Mouse (Mus musculus): ENCODE data around the gene Naf1. TPM values are rescaled to one million over a fixed set of nuclear protein-coding genes. Genes with fewer than 3 reads are reported as not detected.

Naf1 gene
- 3.5 and 4.4 TPM in 2 replicates for polyA plus RNA-seq (2014; fragmentation: Nextera tagmentation; extraction: Ambion mirVana)

GRCm38 (mm10) chr8:66860023-66860422 lies at the start of gene Naf1:
Naf1 (plus strand) TSS chr8:66860217.
- Histone ChIP-seq H3K27ac (ENCODE audit: low read depth, low read length) (0 out of 2 replicates have a peak within 1 kb of the TSS, but pooled peaks have one; percentile 23), H3K27me3 (ENCODE audit: control insufficient read depth, insufficient read depth, low read length) (no peaks in the 10 kb centered on the region), H3K4me3 (ENCODE audit: low read depth, low read length) (peak within 1 kb of the TSS; percentile 62), H3K9ac (replicated peaks; ENCODE audit: low read depth, low read length) (peak within 1 kb of the TSS; percentile 70), H3K36me3 (ENCODE audit: control insufficient read depth, insufficient read depth, low read length) (no peaks in the 10 kb centered on the region), H3K9me3 (ENCODE audit: control insufficient read depth, low read length) (no peaks in the 10 kb centered on the region), H3K4me1 (ENCODE audit: control insufficient read depth, insufficient read depth, low read length) (peaks cover 15% of the 10 kb centered on the region), H3K4me2 (ENCODE audit: low read depth, low read length) (peak within 1 kb of the TSS; percentile 83)
- ATAC-seq (ENCODE audit: low read depth), result peak; percentile 99
- WGBS, result under 1% methylated on average over 34 of the region's 37 CpGs

GRCm38 (mm10) chr8:66860921-66861588 lies 1.0 kb downstream of the Naf1 start:
- H3K9ac ChIP-seq (replicated peaks; ENCODE audit: low read depth, low read length), result peak overlapping the region; percentile 70
- H3K9me3 ChIP-seq (ENCODE audit: control insufficient read depth, low read length), result no peaks in the 10 kb centered on the region
- H3K4me2 ChIP-seq (ENCODE audit: low read depth, low read length), result peak overlapping the region; percentile 83
- no peak overlapping the region for H3K27ac ChIP-seq (ENCODE audit: low read depth, low read length)
- peaks cover 15% of the 10 kb centered on the region for H3K4me1 ChIP-seq (ENCODE audit: control insufficient read depth, insufficient read depth, low read length)
- no peaks in the 10 kb centered on the region for H3K27me3 ChIP-seq (ENCODE audit: control insufficient read depth, insufficient read depth, low read length)
- peak; percentile 72; the same call in 1 of the 2 replicates for ATAC-seq (ENCODE audit: low read depth)
- under 1% methylated on average over 39 of the region's 46 CpGs for WGBS
- H3K4me3 ChIP-seq (ENCODE audit: low read depth, low read length), result peak overlapping the region; percentile 62
- H3K36me3 ChIP-seq (ENCODE audit: control insufficient read depth, insufficient read depth, low read length), result no peaks in the 10 kb centered on the region

- Histone ChIP-seq H3K4me2 (ENCODE audit: low read depth, low read length) (peak overlapping the region; percentile 83), H3K4me3 (ENCODE audit: low read depth, low read length) (peak overlapping the region; percentile 62), H3K9me3 (ENCODE audit: control insufficient read depth, low read length) (no peaks in the 10 kb centered on the region), H3K27ac (ENCODE audit: low read depth, low read length) (no peak overlapping the region), H3K27me3 (ENCODE audit: control insufficient read depth, insufficient read depth, low read length) (no peaks in the 10 kb centered on the region), H3K36me3 (ENCODE audit: control insufficient read depth, insufficient read depth, low read length) (no peaks in the 10 kb centered on the region), H3K9ac (replicated peaks; ENCODE audit: low read depth, low read length) (no peak overlapping the region), H3K4me1 (ENCODE audit: control insufficient read depth, insufficient read depth, low read length) (peaks cover 15% of the 10 kb centered on the region)
- no peak for ATAC-seq (ENCODE audit: low read depth)
- 64% methylated on average over 5 of the region's 5 CpGs for WGBS
Measured at GRCm38 (mm10) chr8:66861589-66862500, 1.8 kb downstream of the Naf1 start.

- ATAC-seq (ENCODE audit: low read depth), result no peak
- H3K9ac ChIP-seq (replicated peaks; ENCODE audit: low read depth, low read length), result no peak overlapping the region
- H3K4me1 ChIP-seq (ENCODE audit: control insufficient read depth, insufficient read depth, low read length), result peaks cover 15% of the 10 kb centered on the region
- H3K9me3 ChIP-seq (ENCODE audit: control insufficient read depth, low read length), result no peaks in the 10 kb centered on the region
- H3K4me3 ChIP-seq (ENCODE audit: low read depth, low read length), result no peak overlapping the region
- WGBS, result 97% methylated on average over 3 of the region's 3 CpGs
- no peak overlapping the region for H3K27ac ChIP-seq (ENCODE audit: low read depth, low read length)
- H3K36me3 ChIP-seq (ENCODE audit: control insufficient read depth, insufficient read depth, low read length), result no peaks in the 10 kb centered on the region
- no peak overlapping the region for H3K4me2 ChIP-seq (ENCODE audit: low read depth, low read length)
- H3K27me3 ChIP-seq (ENCODE audit: control insufficient read depth, insufficient read depth, low read length), result no peaks in the 10 kb centered on the region
Measured at GRCm38 (mm10) chr8:66863761-66864160, 3.7 kb downstream of the Naf1 start.

GRCm38 (mm10) chr8:66865120-66865519 lies 5.1 kb downstream of the Naf1 start:
- no peak for ATAC-seq (ENCODE audit: low read depth)
- H3K4me1 ChIP-seq (ENCODE audit: control insufficient read depth, insufficient read depth, low read length), result peaks cover 15% of the 10 kb centered on the region
- H3K4me3 ChIP-seq (ENCODE audit: low read depth, low read length), result no peak overlapping the region
- H3K27ac ChIP-seq (ENCODE audit: low read depth, low read length), result no peak overlapping the region
- H3K9ac ChIP-seq (replicated peaks; ENCODE audit: low read depth, low read length), result no peak overlapping the region
- H3K4me2 ChIP-seq (ENCODE audit: low read depth, low read length), result no peak overlapping the region
- no peaks in the 10 kb centered on the region for H3K36me3 ChIP-seq (ENCODE audit: control insufficient read depth, insufficient read depth, low read length)
- 58% methylated on average over 1 of the region's 1 CpGs for WGBS
- H3K9me3 ChIP-seq (ENCODE audit: control insufficient read depth, low read length), result no peaks in the 10 kb centered on the region
- H3K27me3 ChIP-seq (ENCODE audit: control insufficient read depth, insufficient read depth, low read length), result no peaks in the 10 kb centered on the region

- H3K9me3 ChIP-seq (ENCODE audit: control insufficient read depth, low read length), result no peaks in the 10 kb centered on the region
- no peak overlapping the region for H3K9ac ChIP-seq (replicated peaks; ENCODE audit: low read depth, low read length)
- H3K27ac ChIP-seq (ENCODE audit: low read depth, low read length), result no peak overlapping the region
- H3K36me3 ChIP-seq (ENCODE audit: control insufficient read depth, insufficient read depth, low read length), result no peaks in the 10 kb centered on the region
- H3K4me2 ChIP-seq (ENCODE audit: low read depth, low read length), result no peak overlapping the region
- ATAC-seq (ENCODE audit: low read depth), result no peak
- no peak overlapping the region for H3K4me3 ChIP-seq (ENCODE audit: low read depth, low read length)
- no peaks in the 10 kb centered on the region for H3K27me3 ChIP-seq (ENCODE audit: control insufficient read depth, insufficient read depth, low read length)
- 65% methylated on average over 3 of the region's 3 CpGs for WGBS
- H3K4me1 ChIP-seq (ENCODE audit: control insufficient read depth, insufficient read depth, low read length), result no peaks in the 10 kb centered on the region
Measured at GRCm38 (mm10) chr8:66867679-66868078, 7.7 kb downstream of the Naf1 start.

- no peak overlapping the region for H3K4me3 ChIP-seq (ENCODE audit: low read depth, low read length)
- no peaks in the 10 kb centered on the region for H3K9me3 ChIP-seq (ENCODE audit: control insufficient read depth, low read length)
- no peaks in the 10 kb centered on the region for H3K27me3 ChIP-seq (ENCODE audit: control insufficient read depth, insufficient read depth, low read length)
- no peak overlapping the region for H3K27ac ChIP-seq (ENCODE audit: low read depth, low read length)
- no peak overlapping the region for H3K9ac ChIP-seq (replicated peaks; ENCODE audit: low read depth, low read length)
- H3K4me1 ChIP-seq (ENCODE audit: control insufficient read depth, insufficient read depth, low read length), result no peaks in the 10 kb centered on the region
- 29% methylated on average over 1 of the region's 1 CpGs for WGBS
- H3K4me2 ChIP-seq (ENCODE audit: low read depth, low read length), result no peak overlapping the region
- no peaks in the 10 kb centered on the region for H3K36me3 ChIP-seq (ENCODE audit: control insufficient read depth, insufficient read depth, low read length)
- no peak for ATAC-seq (ENCODE audit: low read depth)
Measured at GRCm38 (mm10) chr8:66869211-66869932, 9.4 kb downstream of the Naf1 start.

GRCm38 (mm10) chr8:66883866-66884265 lies 23.8 kb downstream of the Naf1 start:
- Histone ChIP-seq H3K4me2 (ENCODE audit: low read depth, low read length) (no peak overlapping the region), H3K27me3 (ENCODE audit: control insufficient read depth, insufficient read depth, low read length) (no peaks in the 10 kb centered on the region), H3K4me3 (ENCODE audit: low read depth, low read length) (no peak overlapping the region), H3K4me1 (ENCODE audit: control insufficient read depth, insufficient read depth, low read length) (no peaks in the 10 kb centered on the region), H3K27ac (ENCODE audit: low read depth, low read length) (no peak overlapping the region), H3K9me3 (ENCODE audit: control insufficient read depth, low read length) (no peaks in the 10 kb centered on the region), H3K9ac (replicated peaks; ENCODE audit: low read depth, low read length) (no peak overlapping the region), H3K36me3 (ENCODE audit: control insufficient read depth, insufficient read depth, low read length) (no peaks in the 10 kb centered on the region)
- ATAC-seq (ENCODE audit: low read depth), result no peak
- 67% methylated on average over 1 of the region's 1 CpGs for WGBS

All from neural tube, embryonic 14.5 days (tissue).